Mouse (Mus musculus): Measurements from ENCODE around the gene Chrnd. TPM values are rescaled to one million over a fixed set of nuclear protein-coding genes. Genes with fewer than 3 reads are reported as not detected.
A peak's percentile ranks its signal among the peaks of the same experiment; 100 is the strongest.

Chrnd gene
- polyA plus RNA-seq, 1 experiment from 2014 or later, result 1.6 TPM

DNA sequence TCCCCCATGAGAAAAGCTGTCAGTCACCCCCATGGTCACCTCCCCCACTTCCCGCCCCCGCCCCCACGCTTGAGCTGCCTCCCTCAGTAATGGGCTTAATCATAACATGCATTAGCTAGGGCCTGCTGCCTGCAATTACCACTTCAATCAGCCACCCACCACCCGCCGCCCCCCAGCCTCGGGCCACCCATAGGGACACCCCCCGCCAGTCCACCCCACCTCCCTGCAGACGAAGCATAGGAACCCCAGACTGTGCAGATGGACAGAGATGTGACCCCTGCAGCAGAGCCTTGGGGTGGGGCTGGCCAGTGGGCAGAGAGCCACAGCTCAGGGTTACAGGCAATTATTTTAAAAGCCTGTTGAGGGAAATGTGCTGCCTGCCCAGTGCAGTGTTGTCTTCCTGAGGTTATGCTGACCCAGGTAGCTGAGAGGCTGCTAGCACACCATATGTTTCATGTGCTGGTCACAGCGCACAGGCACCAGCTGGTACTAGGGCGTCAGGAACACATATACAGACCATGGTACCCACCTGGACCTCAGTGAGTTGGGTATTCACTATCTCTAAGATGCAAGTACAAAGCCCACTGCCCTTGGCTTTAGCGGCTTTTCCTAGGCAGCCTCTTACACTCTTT, 26.1 kb upstream of the Chrnd start:
- WGBS, result 25% methylated on average over 11 of the region's 11 CpGs
- H3K27me3 ChIP-seq, result peaks cover 46% of the 10 kb centered on the region
- H3K36me3 ChIP-seq, result no peaks in the 10 kb centered on the region

DNA sequence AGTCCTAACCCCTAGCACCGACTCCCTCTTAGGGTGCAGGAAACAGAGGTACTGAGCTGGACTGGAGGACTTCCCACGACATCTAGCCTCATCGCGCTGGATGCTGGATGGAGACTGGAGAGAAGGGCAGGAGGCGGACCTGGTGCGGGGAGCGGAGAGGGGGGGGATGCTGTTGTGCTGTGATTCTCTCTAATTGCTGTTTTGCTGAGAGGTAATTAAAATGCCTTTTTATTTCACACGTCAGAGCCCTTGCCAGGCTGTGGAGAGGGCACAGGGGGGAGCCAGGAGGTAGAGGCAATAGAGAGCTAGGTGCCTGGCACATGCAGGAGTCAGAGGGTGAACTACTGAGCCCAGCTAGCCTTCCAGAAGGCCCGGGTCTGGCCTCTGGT, 25.6 kb upstream of the Chrnd start:
- H3K9ac ChIP-seq, result no peak overlapping the region
- WGBS, result 44% methylated on average over 9 of the region's 9 CpGs
- no peak for ATAC-seq (ENCODE audit: insufficient number of reproducible peaks, insufficient read depth, low FRiP score, low TSS enrichment)
- peaks cover 9% of the 10 kb centered on the region for H3K4me1 ChIP-seq
- H3K27me3 ChIP-seq, result peaks cover 45% of the 10 kb centered on the region
- H3K4me3 ChIP-seq, result no peak overlapping the region
- H3K27ac ChIP-seq, result no peak overlapping the region
- no peaks in the 10 kb centered on the region for H3K9me3 ChIP-seq
- no peak overlapping the region for H3K4me2 ChIP-seq (replicated peaks)
- no peaks in the 10 kb centered on the region for H3K36me3 ChIP-seq

More for the DNA sequence above, 26.1 kb upstream of the Chrnd start:
- Histone ChIP-seq H3K4me1 (peaks cover 5% of the 10 kb centered on the region), H3K27ac (no peak overlapping the region), H3K4me3 (no peak overlapping the region), H3K9ac (no peak overlapping the region), H3K4me2 (replicated peaks) (no peak overlapping the region), H3K9me3 (no peaks in the 10 kb centered on the region)
- no peak for ATAC-seq (ENCODE audit: insufficient number of reproducible peaks, insufficient read depth, low FRiP score, low TSS enrichment)

DNA sequence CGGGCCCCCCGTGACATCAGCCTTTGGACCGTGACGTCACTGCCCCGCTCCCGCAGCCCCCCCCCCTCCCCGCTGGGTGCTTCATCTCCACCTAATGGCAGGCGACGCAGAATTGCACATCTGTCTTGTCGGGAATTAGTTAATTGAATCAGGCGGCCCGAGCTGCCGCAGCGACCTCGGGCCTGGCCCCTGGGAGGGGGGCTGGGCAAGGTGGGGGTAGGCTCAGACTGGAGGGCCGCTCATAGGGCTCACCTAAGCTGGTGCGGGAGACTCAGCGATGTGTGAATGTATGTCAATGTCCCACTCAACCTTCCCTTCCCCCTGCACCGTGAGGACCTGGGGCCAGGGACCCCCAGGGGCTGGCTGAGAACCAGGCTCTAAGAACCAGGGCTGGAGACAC, 19.9 kb upstream of the Chrnd start:
- H3K27me3 ChIP-seq, result peaks cover 71% of the 10 kb centered on the region
- 0 out of 2 replicates have a peak, but pooled peaks have one; percentile 12 for ATAC-seq (ENCODE audit: insufficient number of reproducible peaks, insufficient read depth, low FRiP score, low TSS enrichment)

DNA sequence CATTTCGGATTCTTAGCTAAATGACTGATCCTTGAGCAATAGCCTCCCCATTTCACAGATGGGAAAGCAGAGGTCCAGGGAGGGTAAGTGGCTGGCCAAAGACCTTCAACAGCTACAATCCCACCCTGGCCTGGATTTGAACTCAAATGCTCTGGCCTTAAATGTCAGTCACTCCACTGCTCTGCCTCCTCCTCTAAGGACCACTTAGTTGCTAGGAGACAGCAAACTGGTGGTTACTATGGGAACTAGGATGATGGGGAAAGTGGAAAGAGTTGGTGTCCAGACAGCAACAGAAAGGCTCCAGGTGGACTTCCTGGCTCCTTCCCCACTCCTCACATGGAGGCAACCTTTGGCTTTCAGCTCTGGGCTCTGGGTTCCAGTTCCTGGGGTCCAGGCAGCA, 19.1 kb upstream of the Chrnd start:
- WGBS, result 94% methylated on average over 1 of the region's 1 CpGs
- peaks cover 64% of the 10 kb centered on the region for H3K27me3 ChIP-seq
- H3K9me3 ChIP-seq, result no peaks in the 10 kb centered on the region
- no peaks in the 10 kb centered on the region for H3K36me3 ChIP-seq
- no peak overlapping the region for H3K4me3 ChIP-seq
- peaks cover 22% of the 10 kb centered on the region for H3K4me1 ChIP-seq
- no peak overlapping the region for H3K9ac ChIP-seq
- H3K4me2 ChIP-seq (replicated peaks), result no peak overlapping the region
- ATAC-seq (ENCODE audit: insufficient number of reproducible peaks, insufficient read depth, low FRiP score, low TSS enrichment), result no peak
- H3K27ac ChIP-seq, result no peak overlapping the region

More for the DNA sequence above, 19.9 kb upstream of the Chrnd start:
- Histone ChIP-seq H3K27ac (no peak overlapping the region), H3K9ac (no peak overlapping the region), H3K4me3 (no peak overlapping the region), H3K4me2 (replicated peaks) (peak overlapping the region; percentile 40; the same call in 1 of the 2 replicates), H3K4me1 (peaks cover 17% of the 10 kb centered on the region; the same call in 1 of the 2 replicates), H3K36me3 (no peaks in the 10 kb centered on the region), H3K9me3 (no peaks in the 10 kb centered on the region)
- WGBS, result 5% methylated on average over 19 of the region's 19 CpGs

DNA sequence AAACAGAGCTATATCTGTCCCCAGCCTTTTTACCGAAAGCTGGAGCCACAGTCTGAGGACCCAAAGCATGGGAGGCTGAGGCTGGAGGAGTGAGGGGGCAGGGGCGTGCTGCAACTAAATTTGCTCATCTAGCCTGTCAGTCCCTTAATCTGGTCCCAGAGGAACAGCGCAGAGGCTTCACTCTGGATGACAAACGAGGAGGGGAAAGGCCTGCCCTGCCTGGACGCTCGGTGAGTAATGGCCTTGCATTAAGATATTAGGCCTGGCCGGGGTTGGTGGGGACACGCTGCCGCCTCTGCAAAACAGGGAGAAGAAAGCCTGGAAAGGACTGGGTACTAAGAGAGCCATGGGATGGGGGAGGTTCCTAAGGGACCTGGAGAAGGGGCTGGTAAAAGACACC, 18.1 kb upstream of the Chrnd start:
- Histone ChIP-seq H3K9ac (no peak overlapping the region), H3K36me3 (no peaks in the 10 kb centered on the region), H3K4me1 (peaks cover 22% of the 10 kb centered on the region), H3K9me3 (no peaks in the 10 kb centered on the region), H3K4me2 (replicated peaks) (no peak overlapping the region), H3K27ac (no peak overlapping the region), H3K4me3 (no peak overlapping the region), H3K27me3 (peaks cover 58% of the 10 kb centered on the region)
- no peak for ATAC-seq (ENCODE audit: insufficient number of reproducible peaks, insufficient read depth, low FRiP score, low TSS enrichment)
- WGBS, result 49% methylated on average over 9 of the region's 9 CpGs

DNA sequence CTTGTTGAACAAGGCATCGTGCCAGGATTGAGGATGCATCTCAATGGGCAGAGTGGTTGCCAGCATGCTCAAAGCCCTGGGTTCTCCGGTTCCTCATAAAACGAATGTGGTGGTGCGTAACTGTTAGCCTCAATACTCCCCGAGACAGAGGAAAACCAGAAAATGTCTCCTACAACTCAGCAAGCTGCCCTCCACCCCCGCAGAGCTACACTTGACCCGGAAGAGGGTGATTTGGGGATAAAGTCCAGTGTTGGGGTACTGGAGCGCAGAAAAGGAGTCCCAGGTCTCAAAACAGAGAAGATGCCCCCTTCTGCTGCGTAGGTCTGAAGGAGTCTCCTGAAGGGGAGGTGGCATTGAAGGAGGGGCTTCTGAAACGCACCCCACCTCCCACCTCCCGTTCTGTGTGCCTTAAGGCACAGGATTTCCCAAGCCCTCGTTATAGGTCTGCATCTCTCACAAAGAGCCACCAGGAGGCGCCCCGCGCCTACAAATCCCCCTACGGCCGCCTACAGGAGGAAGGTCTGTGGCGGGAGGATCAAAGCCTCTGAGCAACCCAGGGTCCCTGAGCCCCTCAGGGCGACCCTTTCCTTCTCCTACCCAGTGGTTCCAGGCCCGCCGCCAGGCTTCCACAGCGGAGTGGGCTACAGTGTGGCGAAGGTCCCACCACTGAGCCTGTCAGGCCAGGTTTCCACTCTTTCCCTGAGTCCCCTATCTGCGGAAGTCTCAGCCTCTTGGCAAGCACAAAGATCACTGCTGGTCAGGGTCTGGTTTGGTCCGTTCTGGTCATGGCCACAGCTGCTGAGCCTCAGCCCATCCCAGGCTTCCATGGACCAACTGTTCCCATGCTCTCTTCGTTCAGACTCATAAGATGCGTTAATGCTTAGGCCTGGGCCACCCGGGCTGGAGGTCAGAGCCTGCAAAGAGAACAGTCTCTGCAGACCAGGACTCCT, 16.1 kb upstream of the Chrnd start:
- peaks cover 53% of the 10 kb centered on the region for H3K27me3 ChIP-seq
- peak; percentile 57; the same call in 1 of the 2 replicates for ATAC-seq (ENCODE audit: insufficient number of reproducible peaks, insufficient read depth, low FRiP score, low TSS enrichment)
- 24% methylated on average over 27 of the region's 28 CpGs for whole genome bisulfite sequencing

DNA sequence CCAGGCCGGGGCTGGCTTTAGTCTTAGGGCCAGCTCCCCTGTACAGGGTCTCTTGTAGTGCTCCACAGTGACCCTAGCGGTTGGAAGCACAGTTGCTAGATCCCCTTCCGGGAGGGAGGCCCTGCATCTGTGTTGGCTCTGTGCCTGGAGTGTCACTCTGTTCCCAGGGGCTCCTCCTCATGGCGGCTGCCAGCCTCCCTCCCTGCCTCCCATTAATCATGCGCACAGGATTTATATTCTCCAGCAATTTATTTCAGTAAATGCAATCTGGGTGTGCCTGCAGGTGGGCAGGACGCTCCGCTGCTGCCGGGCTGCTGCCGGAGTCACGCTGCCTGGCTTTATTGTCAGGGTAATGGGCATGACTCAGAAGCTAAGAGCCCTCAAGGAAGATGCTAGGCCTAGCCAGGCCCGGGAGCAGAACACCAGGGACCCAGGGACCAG, 14.5 kb upstream of the Chrnd start:
- Histone ChIP-seq H3K4me3 (no peak overlapping the region), H3K27ac (no peak overlapping the region), H3K36me3 (no peaks in the 10 kb centered on the region), H3K4me2 (replicated peaks) (no peak overlapping the region; the same call in 1 of the 2 replicates), H3K9me3 (no peaks in the 10 kb centered on the region), H3K27me3 (peaks cover 38% of the 10 kb centered on the region), H3K4me1 (peaks cover 9% of the 10 kb centered on the region; the same call in 1 of the 2 replicates), H3K9ac (no peak overlapping the region)
- ATAC-seq (ENCODE audit: insufficient number of reproducible peaks, insufficient read depth, low FRiP score, low TSS enrichment), result peak; percentile 59
- 11% methylated on average over 11 of the region's 11 CpGs for WGBS

More for the DNA sequence above, 16.1 kb upstream of the Chrnd start:
- no peak overlapping the region for H3K27ac ChIP-seq
- no peak overlapping the region for H3K9ac ChIP-seq
- peaks cover 21% of the 10 kb centered on the region for H3K4me1 ChIP-seq
- no peak overlapping the region for H3K4me3 ChIP-seq
- no peaks in the 10 kb centered on the region for H3K9me3 ChIP-seq
- H3K36me3 ChIP-seq, result no peaks in the 10 kb centered on the region
- peak overlapping the region; percentile 19; the same call in 1 of the 2 replicates for H3K4me2 ChIP-seq (replicated peaks)

DNA sequence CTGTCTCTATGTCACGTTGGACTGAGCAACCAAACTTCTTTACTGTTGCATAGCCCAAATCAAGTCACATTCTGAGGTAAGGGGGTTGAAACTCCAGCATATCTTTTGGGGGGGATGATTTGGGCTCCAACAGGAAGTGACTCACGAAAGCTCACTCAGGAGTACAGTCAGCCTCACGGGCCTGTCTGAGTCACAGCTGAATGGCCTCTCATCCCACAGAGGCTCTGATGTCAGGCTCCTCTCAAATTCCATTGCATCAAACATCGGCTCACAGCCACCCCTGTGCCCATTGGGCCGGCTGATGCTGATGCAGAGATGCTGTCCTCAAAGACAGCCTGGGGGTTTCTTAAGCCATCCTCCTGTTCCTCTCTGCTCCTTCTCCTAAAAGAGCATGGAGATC, 9.5 kb upstream of the Chrnd start:
- WGBS, result 40% methylated on average over 5 of the region's 5 CpGs

DNA sequence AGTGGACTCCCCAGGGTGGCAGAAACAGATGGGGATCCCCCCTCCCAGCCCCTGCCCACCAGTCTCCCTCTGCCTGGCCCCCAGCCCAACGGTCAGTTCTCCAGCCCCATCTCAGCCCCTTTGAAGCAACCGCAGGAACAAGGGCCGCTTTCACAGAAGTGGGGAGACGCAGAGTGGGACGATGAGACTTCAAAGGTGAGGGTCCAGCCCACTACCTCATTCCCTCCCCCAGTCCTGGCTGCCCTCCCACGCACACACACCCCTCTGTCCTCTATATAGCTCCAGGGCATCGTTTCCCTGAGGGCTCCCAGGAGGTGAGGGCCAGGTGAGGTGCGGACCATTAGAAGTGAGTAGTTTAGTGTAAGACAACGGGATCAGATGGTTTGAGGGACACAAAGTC, 7.4 kb upstream of the Chrnd start, which contains the start of gene Prss56:
TSS of gene Prss56 (plus strand) at position 301 of the 400 bp plus-strand sequence.
- Histone ChIP-seq H3K36me3 (no peaks in the 10 kb centered on the region), H3K27ac (no peak within 1 kb of the TSS), H3K27me3 (peaks cover 63% of the 10 kb centered on the region), H3K4me2 (replicated peaks) (no peak within 1 kb of the TSS), H3K4me3 (no peak within 1 kb of the TSS), H3K9ac (no peak within 1 kb of the TSS), H3K4me1 (peaks cover 8% of the 10 kb centered on the region; the same call in 1 of the 2 replicates), H3K9me3 (no peaks in the 10 kb centered on the region)
- no peak for ATAC-seq (ENCODE audit: insufficient number of reproducible peaks, insufficient read depth, low FRiP score, low TSS enrichment)
- WGBS, result 56% methylated on average over 9 of the region's 9 CpGs

More for the DNA sequence above, 9.5 kb upstream of the Chrnd start:
- Histone ChIP-seq H3K4me3 (no peak overlapping the region), H3K9ac (no peak overlapping the region), H3K4me1 (peaks cover 11% of the 10 kb centered on the region), H3K4me2 (replicated peaks) (no peak overlapping the region), H3K9me3 (no peaks in the 10 kb centered on the region), H3K36me3 (no peaks in the 10 kb centered on the region), H3K27ac (no peak overlapping the region), H3K27me3 (peaks cover 46% of the 10 kb centered on the region)
- ATAC-seq (ENCODE audit: insufficient number of reproducible peaks, insufficient read depth, low FRiP score, low TSS enrichment), result no peak

DNA sequence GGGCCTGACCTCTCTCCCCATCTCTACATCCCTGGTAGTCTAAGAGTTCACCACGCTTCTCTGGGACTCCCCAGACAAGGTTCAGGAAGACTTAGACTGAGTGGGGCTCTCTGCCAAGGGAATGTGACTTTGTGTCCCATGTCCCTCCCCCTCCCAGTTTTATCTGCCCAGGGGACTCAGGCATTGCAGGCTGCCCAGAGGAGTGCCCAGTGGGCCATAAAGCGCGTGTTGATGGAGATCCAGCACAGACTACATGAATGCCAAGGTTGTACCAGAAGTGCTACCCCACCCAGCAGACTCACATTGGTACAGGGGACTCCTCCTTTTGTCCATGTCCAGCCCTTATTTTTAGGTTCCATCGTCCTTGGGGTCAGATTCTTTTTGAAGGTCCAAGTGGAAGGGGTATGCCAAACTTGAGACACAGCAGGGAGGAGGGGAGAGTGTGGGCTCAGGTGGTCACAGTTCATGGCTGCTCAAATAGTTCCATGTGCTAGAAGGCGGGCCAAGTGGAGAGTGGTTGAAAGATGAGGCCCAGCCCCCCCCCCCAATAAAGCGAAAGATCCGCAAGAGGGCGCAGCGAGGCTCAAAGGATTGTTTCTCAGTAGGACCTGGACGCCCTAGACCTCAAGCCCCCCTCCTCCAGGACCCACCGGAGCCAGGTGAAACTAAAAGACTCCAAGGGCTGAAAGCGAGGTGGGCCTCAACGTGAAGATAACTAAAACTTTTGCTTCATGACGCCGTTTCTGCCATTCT, 6.2 kb upstream of the Chrnd start:
- Histone ChIP-seq H3K9ac (no peak overlapping the region), H3K27me3 (peaks cover 67% of the 10 kb centered on the region), H3K36me3 (no peaks in the 10 kb centered on the region), H3K4me3 (no peak overlapping the region), H3K4me2 (replicated peaks) (peak overlapping the region; percentile 22; the same call in 1 of the 2 replicates), H3K4me1 (peaks cover 8% of the 10 kb centered on the region; the same call in 1 of the 2 replicates), H3K27ac (no peak overlapping the region), H3K9me3 (no peaks in the 10 kb centered on the region)
- 26% methylated on average over 15 of the region's 15 CpGs for WGBS
- ATAC-seq (ENCODE audit: insufficient number of reproducible peaks, insufficient read depth, low FRiP score, low TSS enrichment), result no peak

DNA sequence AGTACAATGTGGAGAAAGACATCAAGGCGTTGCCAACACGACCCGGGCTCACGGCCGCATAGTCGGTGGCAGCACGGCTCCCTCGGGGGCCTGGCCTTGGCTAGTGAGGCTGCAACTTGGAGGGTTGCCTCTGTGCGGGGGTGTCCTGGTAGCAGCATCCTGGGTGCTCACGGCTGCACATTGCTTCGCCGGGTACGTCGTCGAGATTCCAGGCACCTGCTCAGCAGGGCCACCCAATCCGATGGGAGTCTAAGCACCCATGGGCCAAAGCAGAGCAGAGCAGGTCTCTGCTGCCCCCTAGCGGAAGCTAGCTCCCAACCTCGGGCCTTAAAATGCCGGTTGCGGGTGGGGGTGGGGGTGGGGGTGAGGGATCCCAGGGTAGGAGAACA, 5.7 kb upstream of the Chrnd start:
- no peaks in the 10 kb centered on the region for H3K36me3 ChIP-seq
- peak overlapping the region; percentile 22; the same call in 1 of the 2 replicates for H3K4me2 ChIP-seq (replicated peaks)
- 12% methylated on average over 20 of the region's 20 CpGs for WGBS
- peaks cover 8% of the 10 kb centered on the region; the same call in 1 of the 2 replicates for H3K4me1 ChIP-seq
- H3K9ac ChIP-seq, result no peak overlapping the region
- ATAC-seq (ENCODE audit: insufficient number of reproducible peaks, insufficient read depth, low FRiP score, low TSS enrichment), result no peak
- H3K27ac ChIP-seq, result no peak overlapping the region
- no peaks in the 10 kb centered on the region for H3K9me3 ChIP-seq
- peaks cover 67% of the 10 kb centered on the region for H3K27me3 ChIP-seq
- H3K4me3 ChIP-seq, result no peak overlapping the region

Data from embryonic facial prominence, embryonic 12.5 days (tissue).